Mouse (Mus musculus) limb, embryonic 14.5 days (tissue): ENCODE data around the gene Ppp5c. TPM values are rescaled to one million over a fixed set of nuclear protein-coding genes. Genes with fewer than 3 reads are reported as not detected.
A peak's percentile ranks its signal among the peaks of the same experiment; 100 is the strongest.

Experiments used
- ATAC-seq: fragments of 200-750 bp; cut with Nextera tagmentation; 2 replicates; pipeline ENCODE4 v1.8.0; 2017; ENCODE audit warnings: low read depth, moderate number of reproducible peaks, moderate TSS enrichment; ENCODE audit not compliant: low FRiP score
- DNase-seq: peaks from one replicate; pipeline ENCODE4 v3.0.0-alpha.2; 2015; ENCODE audit warnings: low spot score
- H3K27ac ChIP-seq: fragments of 300-500 bp; sonication (generic); replicated peaks from 2 replicates; pipeline ENCODE4 v1.5.1; 2014; ENCODE audit warnings: low read depth, mild to moderate bottlenecking, low read length, moderate library complexity, mixed read lengths
- H3K27me3 ChIP-seq: fragments of 300-500 bp; sonication (generic); 2 replicates; pipeline ENCODE4 v1.6.1; 2014; ENCODE audit warnings: low read length, mixed read lengths; ENCODE audit not compliant: control insufficient read depth, insufficient read depth
- H3K36me3 ChIP-seq: fragments of 300-500 bp; sonication (generic); 2 replicates; pipeline ENCODE4 v1.6.1; 2014; ENCODE audit warnings: mild to moderate bottlenecking, low read length, moderate library complexity, mixed read lengths; ENCODE audit not compliant: control insufficient read depth, insufficient read depth
- H3K4me1 ChIP-seq: fragments of 300-500 bp; sonication (generic); 2 replicates; pipeline ENCODE4 v1.6.1; 2014; ENCODE audit warnings: antibody characterized with exemption, low read length, mixed read lengths; ENCODE audit not compliant: control insufficient read depth, insufficient read depth
- H3K4me2 ChIP-seq: fragments of 300-500 bp; sonication (generic); replicated peaks from 2 replicates; pipeline ENCODE4 v1.6.1; 2014; ENCODE audit warnings: low read depth, mild to moderate bottlenecking, low read length, moderate library complexity; ENCODE audit not compliant: severe bottlenecking
- H3K4me3 ChIP-seq: fragments of 300-500 bp; sonication (generic); replicated peaks from 2 replicates; pipeline ENCODE4 v1.5.1; 2014; ENCODE audit warnings: low read length
- H3K9ac ChIP-seq: fragments of 300-500 bp; sonication (generic); 2 replicates; pipeline ENCODE4 v1.6.1; 2014; ENCODE audit warnings: mild to moderate bottlenecking, low read depth, low read length, moderate library complexity; ENCODE audit not compliant: severe bottlenecking
- H3K9me3 ChIP-seq: fragments of 300-500 bp; sonication (generic); 2 replicates; pipeline ENCODE4 v1.6.1; 2016; ENCODE audit warnings: low read length; ENCODE audit not compliant: control insufficient read depth
- POLR2A ChIP-seq: fragments of 200-500 bp; IDR thresholded peaks from 2 replicates; pipeline ENCODE4 v1.8.0; 2012; ENCODE audit warnings: inconsistent platforms, mild to moderate bottlenecking, moderate library complexity, borderline replicate concordance; ENCODE audit not compliant: insufficient read depth, insufficient read length; ENCODE audit errors: extremely low read depth
- WGBS: fragments of 180-500 bp; shearing (Covaris S2); extraction: QIAGEN DNeasy Blood & Tissue Kit; methylation state at CpG from one replicate; pipeline ENCODE4 v1.1.7; 2014; 5-methylcytosine and 5-hydroxymethylcytosine counted together
- polyA plus RNA-seq, 2 experiments: library from polyadenylated mRNA; depleted of rRNA in 1 of 2; stranded (reverse) in 1 of 2; unstranded in 1 of 2; fragments of >200 nt; fragmentation: Nextera tagmentation in 1 of 2; extraction: Ambion mirVana in 1 of 2; gene quantifications; 2 replicates each; pipeline versions ENCODE4 v1.2.1 to v1.2.3; 2012 to 2014

Gene Ppp5c
- polyA plus RNA-seq, 2 experiments: 100 to 193 TPM

DNA sequence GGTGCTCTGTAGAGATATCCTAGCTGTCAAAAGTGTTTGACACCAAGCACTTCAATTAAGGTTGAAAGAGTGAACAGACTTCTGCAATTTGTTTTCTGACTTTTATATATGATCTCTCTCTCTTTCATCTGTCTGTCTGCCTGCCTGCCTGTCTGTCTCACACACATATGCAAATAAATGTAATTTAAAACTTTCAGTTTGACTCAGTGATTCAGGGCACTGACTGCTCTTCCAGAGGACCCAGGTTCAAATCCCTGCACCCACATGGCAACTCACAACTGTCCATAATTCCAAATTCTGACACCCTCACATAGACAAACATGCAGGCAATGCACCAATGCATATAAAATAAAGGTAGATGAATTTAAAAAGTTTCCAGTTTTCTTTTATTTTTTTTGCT lies 39.3 kb upstream of the Ppp5c start:
- no peak for TF ChIP-seq POLR2A

GRCm38 (mm10) chr7:17066412-17066811 lies 38.7 kb upstream of the Ppp5c start:
- peak; percentile 93 for DNase-seq
- 8% methylated on average over 2 of the region's 2 CpGs for WGBS

More for the DNA sequence above, 39.3 kb upstream of the Ppp5c start:
- Histone ChIP-seq H3K27me3 (no peaks in the 10 kb centered on the region), H3K36me3 (no peaks in the 10 kb centered on the region), H3K9me3 (no peaks in the 10 kb centered on the region), H3K27ac (no peak overlapping the region), H3K4me3 (no peak overlapping the region), H3K4me1 (peaks cover 6% of the 10 kb centered on the region; the same call in 1 of the 2 replicates), H3K4me2 (no peak overlapping the region), H3K9ac (no peak overlapping the region)
- DNase-seq (no peak), ATAC-seq (no peak)

DNA sequence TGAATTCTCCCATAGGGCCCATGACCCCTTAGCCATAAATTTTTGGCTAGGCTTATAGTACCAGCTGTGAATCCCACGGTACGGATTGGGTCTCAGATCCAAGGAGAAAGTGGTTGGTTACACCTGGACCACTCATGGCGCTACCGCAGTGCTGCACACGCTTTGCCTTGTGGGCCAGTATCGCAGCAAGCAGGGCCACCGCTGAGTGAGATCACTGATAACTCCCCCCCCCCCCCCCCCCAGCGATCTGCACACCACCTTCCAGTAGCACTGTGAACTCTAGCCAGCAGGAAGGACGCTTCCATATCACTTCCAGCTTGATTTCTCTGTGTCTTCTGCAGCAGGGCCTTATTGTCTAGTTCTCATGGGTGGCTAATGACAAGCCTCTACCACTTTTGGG lies 37.9 kb upstream of the Ppp5c start:
- Histone ChIP-seq H3K4me1 (peaks cover 17% of the 10 kb centered on the region), H3K4me3 (no peak overlapping the region), H3K9me3 (no peaks in the 10 kb centered on the region), H3K36me3 (no peaks in the 10 kb centered on the region), H3K27ac (no peak overlapping the region), H3K27me3 (no peaks in the 10 kb centered on the region), H3K4me2 (no peak overlapping the region), H3K9ac (no peak overlapping the region)
- no peak for TF ChIP-seq POLR2A
- ATAC-seq (no peak), DNase-seq (no peak)
- 75% methylated on average over 8 of the region's 9 CpGs for WGBS

More at GRCm38 (mm10) chr7:17066412-17066811, 38.7 kb upstream of the Ppp5c start:
- Histone ChIP-seq H3K36me3 (no peaks in the 10 kb centered on the region), H3K4me3 (no peak overlapping the region), H3K4me2 (no peak overlapping the region), H3K27ac (no peak overlapping the region), H3K4me1 (peaks cover 9% of the 10 kb centered on the region), H3K9ac (no peak overlapping the region), H3K9me3 (no peaks in the 10 kb centered on the region), H3K27me3 (no peaks in the 10 kb centered on the region)
- no peak for ATAC-seq
- TF ChIP-seq POLR2A: no peak

DNA sequence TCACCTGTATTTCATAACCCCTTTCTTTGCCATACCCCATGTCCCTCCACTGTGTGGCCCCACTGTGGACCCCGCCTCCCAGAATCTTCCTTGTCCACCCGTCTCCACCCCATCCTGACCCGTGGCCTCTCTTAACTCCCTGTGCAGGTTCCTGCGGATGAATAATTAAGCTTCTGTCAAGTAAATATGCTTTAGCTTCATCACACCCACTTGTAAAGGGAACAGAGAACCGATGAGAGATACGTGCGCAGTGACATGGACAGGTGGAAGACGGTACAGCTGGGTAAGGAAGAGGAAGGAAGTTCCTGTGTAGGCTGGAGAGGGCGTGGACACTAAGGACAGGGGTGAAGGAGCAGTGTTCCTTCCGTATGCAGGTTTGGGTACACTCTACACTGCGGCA lies 35.1 kb upstream of the Ppp5c start:
- Histone ChIP-seq H3K9me3 (no peaks in the 10 kb centered on the region), H3K4me1 (peaks cover 43% of the 10 kb centered on the region), H3K9ac (peak overlapping the region; percentile 40), H3K4me2 (peak overlapping the region; percentile 77), H3K4me3 (peak overlapping the region; percentile 63), H3K36me3 (no peaks in the 10 kb centered on the region), H3K27me3 (no peaks in the 10 kb centered on the region), H3K27ac (no peak overlapping the region)
- no peak for TF ChIP-seq POLR2A
- ATAC-seq: no peak; the same call in 1 of the 2 replicates
- 15% methylated on average over 11 of the region's 11 CpGs for WGBS
- no peak for DNase-seq

DNA sequence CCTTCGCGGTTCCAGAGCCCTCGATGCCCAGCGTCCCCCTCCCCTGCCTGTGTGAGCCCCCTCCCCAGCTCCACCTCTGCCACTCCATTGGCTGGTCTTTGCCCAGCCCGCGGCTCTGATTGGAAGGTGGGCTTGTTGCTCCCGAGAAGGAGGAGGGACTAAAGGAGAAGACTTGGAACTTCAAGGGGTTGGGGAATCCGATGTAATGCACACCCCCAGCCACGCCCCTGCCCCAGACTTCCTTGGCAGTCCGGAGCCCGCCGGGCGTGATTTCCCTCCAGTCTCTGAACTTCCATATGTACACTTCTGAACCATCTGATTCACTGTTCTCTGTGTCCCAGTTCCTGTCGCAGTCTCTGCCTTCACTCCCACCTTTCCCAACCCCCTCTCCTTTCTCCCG lies 34.7 kb upstream of the Ppp5c start, which contains the start of gene Hif3a:
TSS of gene Hif3a (minus strand) at position 39 of the 400 bp plus-strand sequence.
- peak within 1 kb of the TSS; percentile 27 for H3K27ac ChIP-seq
- peak within 1 kb of the TSS; percentile 63 for H3K4me3 ChIP-seq
- ATAC-seq: peak; percentile 87
- no peaks in the 10 kb centered on the region for H3K9me3 ChIP-seq
- no peaks in the 10 kb centered on the region for H3K27me3 ChIP-seq
- peak within 1 kb of the TSS; percentile 66 for H3K9ac ChIP-seq
- WGBS: under 1% methylated on average over 14 of the region's 15 CpGs
- H3K4me1 ChIP-seq: peaks cover 47% of the 10 kb centered on the region
- H3K4me2 ChIP-seq: peak within 1 kb of the TSS; percentile 77
- no peaks in the 10 kb centered on the region for H3K36me3 ChIP-seq
- DNase-seq: peak; percentile 95
- no peak for TF ChIP-seq POLR2A
